Mouse (Mus musculus): ENCODE measurements around the gene Sytl2.

- TF ChIP-seq CTCF (IDR thresholded peaks at IDR 0.05; ENCODE audit: borderline replicate concordance, control insufficient read depth, extremely low read depth, insufficient read depth, low read length, poor library complexity) (no peak), POLR2A (IDR thresholded peaks at IDR 0.05; ENCODE audit: control insufficient read depth, extremely low read depth, insufficient read depth, low read length, poor library complexity) (no peak)
Observed at GRCm38 (mm10) chr7:90319446-90319845, 17.4 kb downstream of the Sytl2 start.
